Mouse (Mus musculus) right cerebral cortex, postnatal 10 days (tissue): ENCODE data around the gene Sema3b.
"Not testable (repeated sequence)": the region's sequence is repeated elsewhere in the genome, so short reads cannot be mapped to it uniquely, and the experiment has no call there.

Source experiments
- DNase-seq, 2 experiments: peaks; one replicate each; pipeline ENCODE4 v3.0.0; 2021; ENCODE audit warnings: low spot score in 2 of 2

The Sema3b gene

GRCm38 (mm10) chr9:107570016-107570415, 39.0 kb downstream of the Sema3b start:
- DNase-seq, result no peak

GRCm38 (mm10) chr9:107569270-107569669, 39.8 kb downstream of the Sema3b start:
- no peak for DNase-seq

DNA sequence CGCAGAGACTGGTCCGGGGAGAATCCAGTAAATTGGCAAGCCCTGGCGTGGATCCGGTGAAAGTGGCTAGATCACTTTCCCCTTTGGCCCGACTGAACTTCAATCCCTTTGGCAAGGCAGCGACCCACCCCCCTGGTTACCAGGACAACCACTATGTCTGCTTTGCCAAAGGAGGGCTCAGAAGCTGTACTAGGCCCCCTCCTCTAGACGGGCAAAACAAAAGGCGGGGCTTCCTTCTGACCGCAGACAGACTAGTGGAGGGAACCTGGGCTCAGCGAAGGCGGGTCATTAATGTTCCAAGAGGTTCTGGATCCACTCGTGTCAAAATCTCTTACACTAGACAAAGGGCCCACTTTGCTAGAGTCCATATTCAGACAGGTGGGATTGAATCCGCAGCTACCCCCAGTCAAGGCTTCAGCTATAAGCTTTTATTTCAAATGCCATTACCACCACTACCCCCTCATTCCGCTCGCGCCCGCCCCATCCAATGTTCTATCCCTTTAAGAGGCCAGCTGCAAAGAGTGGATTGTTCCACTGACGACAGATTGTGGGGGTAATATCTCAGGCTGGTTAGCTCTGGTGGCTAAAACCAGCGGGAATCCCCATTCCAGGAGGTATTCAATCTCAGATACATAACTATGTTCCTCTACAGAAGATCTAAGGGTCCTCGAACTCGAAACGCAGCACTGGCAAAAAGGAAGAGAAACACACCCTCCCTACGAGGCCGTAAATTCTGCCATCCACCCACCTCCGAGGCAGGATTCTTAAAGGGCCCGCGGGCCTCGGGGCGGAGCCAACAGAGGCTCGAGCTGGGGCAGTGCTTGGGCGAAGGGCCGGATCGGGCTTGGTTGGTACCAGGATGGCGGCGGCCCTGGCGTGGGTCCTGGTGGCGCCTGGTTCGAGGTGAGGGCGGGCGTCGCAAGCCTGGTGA, 40.4 kb downstream of the Sema3b start:
- peak; percentile 90 to 91 for DNase-seq

- no peak for DNase-seq
These were observed 41.2 kb downstream of the Sema3b start, which contains the start of gene Hyal2 for GRCm38 (mm10) chr9:107567702-107568319. Hyal2 (plus strand) TSS chr9:107567945.

DNA sequence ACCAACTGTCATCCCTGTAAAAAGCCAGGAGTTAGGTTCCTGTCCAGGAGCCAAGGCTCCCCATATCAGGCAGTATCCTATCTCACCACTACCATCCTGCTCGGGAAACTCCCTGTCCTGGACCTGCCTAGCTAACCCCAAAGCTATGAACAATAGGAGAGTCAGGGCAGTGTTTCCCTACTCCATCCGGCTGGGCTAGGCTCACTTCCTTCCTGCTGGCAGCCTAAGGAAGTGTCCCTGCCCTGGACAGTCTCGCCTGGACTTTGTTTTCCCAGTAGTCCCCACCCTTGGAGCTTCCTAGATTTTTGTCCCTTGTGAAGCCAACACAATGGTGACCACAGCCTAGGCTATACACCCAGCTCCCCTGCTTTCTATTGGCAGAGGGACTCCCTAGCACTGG, 42.2 kb downstream of the Sema3b start:
- DNase-seq, result no peak

- peak; percentile 79 to 85 for DNase-seq
These were observed 42.9 kb downstream of the Sema3b start for GRCm38 (mm10) chr9:107566041-107566709.

GRCm38 (mm10) chr9:107565556-107565955, 43.5 kb downstream of the Sema3b start:
- DNase-seq, result not testable (repeated sequence)

- peak; percentile 97 to 99 for DNase-seq
These were observed 45.9 kb downstream of the Sema3b start, which contains the start of gene Tusc2 for GRCm38 (mm10) chr9:107563029-107563581. Tusc2 (plus strand) TSS chr9:107563255.

DNA sequence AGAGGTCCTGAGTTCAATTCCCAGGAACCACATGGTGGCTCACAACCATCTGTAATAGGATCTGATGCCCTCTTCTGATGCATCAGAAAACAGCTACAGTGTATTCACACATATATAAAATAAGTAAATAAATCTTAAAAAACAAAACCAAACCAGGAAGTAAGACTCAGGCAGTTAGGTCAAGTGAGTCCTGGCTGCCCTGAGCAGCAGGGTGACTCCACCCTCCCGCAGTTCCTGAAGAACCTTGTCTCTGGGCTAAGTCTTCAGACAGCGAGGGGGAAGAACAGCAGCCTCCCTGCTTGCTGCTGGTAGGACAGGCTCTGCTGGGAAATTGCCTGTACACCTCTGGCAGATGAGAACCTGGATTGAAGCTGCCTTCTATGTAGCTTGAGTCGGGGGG, 52.7 kb downstream of the Sema3b start:
- no peak for DNase-seq

DNA sequence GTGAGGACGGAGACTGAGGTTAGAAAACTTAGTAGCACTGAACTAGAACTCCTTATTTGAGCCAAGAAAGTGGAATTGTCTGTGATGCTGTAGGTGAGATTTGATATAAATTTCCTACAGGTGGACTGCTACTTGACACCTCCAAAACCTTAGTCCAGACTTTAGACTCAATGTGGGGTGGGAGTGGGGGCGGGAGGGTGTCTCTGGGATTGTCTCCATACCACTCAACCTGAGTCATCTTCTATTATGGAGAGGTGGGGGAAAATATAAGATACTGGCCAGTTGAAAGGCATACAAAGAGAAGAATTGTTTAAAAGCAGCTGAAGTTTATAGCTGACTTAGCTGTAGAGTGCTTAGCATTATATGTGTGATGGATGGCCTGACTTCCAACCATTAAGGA, 53.3 kb downstream of the Sema3b start:
- DNase-seq, result no peak

- DNase-seq, result no peak
These were observed 54.0 kb downstream of the Sema3b start for GRCm38 (mm10) chr9:107555031-107555457.

- DNase-seq, result peak; percentile 97
These were observed 54.7 kb downstream of the Sema3b start for GRCm38 (mm10) chr9:107554319-107554825.

DNA sequence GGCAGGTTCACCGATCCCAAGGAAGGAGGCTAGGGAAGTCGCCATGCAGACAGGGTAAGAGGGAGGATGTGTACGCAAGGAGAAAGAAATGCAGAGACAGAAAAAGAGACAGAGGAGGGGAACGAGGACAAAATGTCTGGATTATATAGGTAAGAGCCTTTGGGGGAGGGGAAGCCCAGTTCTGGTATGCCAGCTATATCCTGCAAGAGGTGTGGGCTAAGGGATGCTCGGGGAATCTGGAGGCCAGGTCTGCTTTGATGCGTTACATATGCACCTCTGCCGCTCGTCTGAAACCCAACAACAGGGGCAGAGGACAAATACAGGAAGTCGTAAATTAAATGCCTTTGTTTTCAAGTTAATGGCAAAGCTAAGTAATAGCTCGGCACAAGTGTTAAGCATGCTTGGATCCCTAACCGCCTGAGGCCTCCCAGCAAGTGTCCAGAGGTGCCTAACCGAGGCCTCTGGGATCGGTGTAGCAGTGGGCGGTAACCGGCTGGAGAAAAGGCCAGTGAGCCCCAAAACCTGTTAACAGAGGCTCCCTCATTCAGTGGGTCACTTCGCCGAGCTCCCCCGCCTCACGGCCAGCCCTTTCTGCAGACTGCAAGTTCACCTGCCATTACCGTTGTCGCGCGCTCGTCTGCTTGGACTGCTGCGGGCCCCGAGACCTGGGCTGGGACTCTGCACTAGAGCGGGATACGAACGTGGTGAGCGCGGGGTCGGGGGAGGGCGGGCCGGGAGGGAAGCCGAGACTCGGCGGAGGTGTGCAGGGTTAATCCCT, 55.3 kb downstream of the Sema3b start:
- DNase-seq, result no peak

- DNase-seq, result no peak
These were observed 56.2 kb downstream of the Sema3b start for GRCm38 (mm10) chr9:107552690-107553393.

- DNase-seq, result no peak
These were observed 57.1 kb downstream of the Sema3b start for GRCm38 (mm10) chr9:107551890-107552355.

- DNase-seq, result no peak
These were observed 57.7 kb downstream of the Sema3b start, which contains the start of gene Rassf1 for GRCm38 (mm10) chr9:107551117-107551889. Rassf1 (plus strand) TSS chr9:107551555.

GRCm38 (mm10) chr9:107550491-107551116, 58.4 kb downstream of the Sema3b start:
- no peak for DNase-seq

GRCm38 (mm10) chr9:107549297-107550074, 59.5 kb downstream of the Sema3b start:
- DNase-seq, result no peak
